Mouse (Mus musculus) small intestine, adult 2 months (tissue): ENCODE data around the gene Rnaseh2a.

ENCODE experiments used
- CTCF ChIP-seq: fragments of 200-500 bp; IDR thresholded peaks from 2 replicates; pipeline ENCODE4 v1.5.1; 2012; ENCODE audit warnings: low read depth, mild to moderate bottlenecking, control low read depth, inconsistent platforms, low read length, moderate library complexity, mixed read lengths; ENCODE audit not compliant: insufficient replicate concordance, insufficient read length; ENCODE audit errors: extremely low read depth
- POLR2A ChIP-seq: fragments of 200-500 bp; IDR thresholded peaks from 2 replicates; pipeline ENCODE4 v1.6.1; 2012; ENCODE audit warnings: low read depth, mild to moderate bottlenecking, control low read depth, inconsistent platforms, low read length, moderate library complexity

DNA sequence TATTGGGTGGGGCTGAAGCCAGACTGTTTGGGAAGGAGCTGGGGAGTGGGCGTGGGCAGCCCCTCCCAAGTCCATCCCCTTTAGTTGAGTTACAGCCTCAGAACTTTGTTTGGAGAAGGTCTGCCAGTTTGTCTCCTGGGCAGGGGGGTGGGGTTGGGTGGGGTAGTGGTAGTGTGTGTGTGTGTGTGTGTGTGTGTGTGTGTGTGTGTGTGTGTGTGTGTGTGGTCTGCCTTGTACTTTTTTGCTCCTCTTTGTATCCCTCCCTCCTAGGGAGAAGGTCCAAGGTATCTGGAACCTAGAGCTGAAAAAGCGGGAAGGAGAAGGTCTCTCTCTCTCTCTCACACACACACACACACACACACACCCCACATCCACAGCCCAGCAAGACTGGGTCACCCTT lies 44.9 kb upstream of the Rnaseh2a start, which contains the start of gene Best2:
- TF ChIP-seq CTCF (no peak), POLR2A (no peak)
